Mouse (Mus musculus): Measurements from ENCODE around the gene Cdkal1.

Gene Cdkal1

DNA sequence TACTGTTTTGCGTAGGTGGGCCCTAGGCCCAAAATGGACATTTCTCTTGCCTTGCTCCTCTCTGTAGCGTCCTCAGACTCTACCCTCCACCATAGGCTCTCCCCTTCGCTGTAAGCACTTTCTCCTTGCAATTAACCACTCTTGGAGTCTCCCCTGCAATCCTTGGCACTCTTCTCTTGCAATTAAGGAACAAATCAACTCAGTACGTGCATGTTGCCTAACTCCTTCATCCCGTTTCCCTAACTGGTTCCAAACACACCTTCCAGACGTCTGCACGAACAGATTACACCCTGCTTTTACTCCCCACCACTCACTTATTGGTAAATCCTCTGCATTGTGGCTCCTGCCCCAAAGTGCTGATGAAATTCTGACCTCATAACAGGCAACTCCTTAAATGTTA is 358.2 kb downstream of the Cdkal1 start:
- in situ Hi-C loops (cut with MboI; ENCODE audit: low pct_unique_long_range_greater_than_20kb in 1 of 2, low sequenced_read_pairs in 2 of 2, unreplicated experiment in 1 of 2) = no loop called here

- in situ Hi-C loops (cut with MboI; ENCODE audit: low pct_unique_long_range_greater_than_20kb in 1 of 2, low sequenced_read_pairs in 2 of 2, unreplicated experiment in 1 of 2) = no loop called here
Observed at GRCm38 (mm10) chr13:29490341-29490740, 365.1 kb downstream of the Cdkal1 start.

GRCm38 (mm10) chr13:29489476-29489875 is 366.0 kb downstream of the Cdkal1 start:
- in situ Hi-C loops (cut with MboI; ENCODE audit: low pct_unique_long_range_greater_than_20kb in 1 of 2, low sequenced_read_pairs in 2 of 2, unreplicated experiment in 1 of 2) = no loop called here

GRCm38 (mm10) chr13:29486709-29487108 is 368.8 kb downstream of the Cdkal1 start:
- in situ Hi-C loops (cut with MboI; ENCODE audit: low pct_unique_long_range_greater_than_20kb in 1 of 2, low sequenced_read_pairs in 2 of 2, unreplicated experiment in 1 of 2) = no loop called here

- in situ Hi-C loops (cut with MboI; ENCODE audit: low pct_unique_long_range_greater_than_20kb in 1 of 2, low sequenced_read_pairs in 2 of 2, unreplicated experiment in 1 of 2) = no loop called here
Observed at GRCm38 (mm10) chr13:29483950-29484349, 371.5 kb downstream of the Cdkal1 start.

GRCm38 (mm10) chr13:29482147-29482863 is 373.2 kb downstream of the Cdkal1 start:
- in situ Hi-C loops (cut with MboI; ENCODE audit: low pct_unique_long_range_greater_than_20kb in 1 of 2, low sequenced_read_pairs in 2 of 2, unreplicated experiment in 1 of 2) = no loop called here

- in situ Hi-C loops (cut with MboI; ENCODE audit: low pct_unique_long_range_greater_than_20kb in 1 of 2, low sequenced_read_pairs in 2 of 2, unreplicated experiment in 1 of 2) = no loop called here
Observed at GRCm38 (mm10) chr13:29476421-29476820, 379.1 kb downstream of the Cdkal1 start.

DNA sequence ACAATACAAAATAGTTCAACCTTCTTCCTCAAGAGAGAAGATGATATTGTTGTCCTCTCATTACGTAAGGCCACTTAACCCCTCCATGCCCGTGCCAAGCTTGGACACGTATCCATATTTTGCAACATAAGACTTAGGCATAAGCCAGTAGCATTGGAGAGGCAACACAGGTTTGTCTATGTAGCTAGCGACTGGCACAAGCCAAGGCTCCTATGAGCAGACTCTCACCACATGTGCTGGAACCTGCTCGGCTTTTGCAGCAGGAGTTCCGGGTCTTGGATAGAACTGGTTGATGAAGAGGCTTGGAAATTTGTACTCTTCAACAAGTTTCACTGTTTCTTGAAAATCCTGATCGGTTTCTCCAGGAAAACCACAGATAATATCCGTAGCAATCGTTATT is 381.2 kb downstream of the Cdkal1 start:
- in situ Hi-C loops (cut with MboI; ENCODE audit: low pct_unique_long_range_greater_than_20kb in 1 of 2, low sequenced_read_pairs in 2 of 2, unreplicated experiment in 1 of 2) = no loop called here

DNA sequence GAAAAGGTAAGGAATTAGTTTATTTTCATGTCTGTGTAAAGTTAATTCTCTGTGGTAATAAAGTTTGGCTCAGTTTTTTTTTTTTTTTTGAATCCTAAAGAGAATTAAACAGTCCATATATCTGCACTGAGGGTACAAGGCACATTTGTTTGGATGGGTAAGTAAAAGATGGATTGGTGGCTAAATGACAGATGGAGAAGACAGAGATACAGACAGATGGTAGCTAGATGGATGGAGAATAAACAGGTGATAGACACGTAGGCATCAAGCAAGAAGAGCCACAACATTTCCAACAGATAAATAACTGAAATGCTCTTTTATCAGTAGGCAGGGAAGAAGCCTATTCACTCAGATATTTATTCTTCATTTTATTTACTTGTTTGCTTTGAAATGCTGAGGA is 381.7 kb downstream of the Cdkal1 start:
- in situ Hi-C loops (cut with MboI; ENCODE audit: low pct_unique_long_range_greater_than_20kb in 1 of 2, low sequenced_read_pairs in 2 of 2, unreplicated experiment in 1 of 2) = no loop called here

GRCm38 (mm10) chr13:29462271-29462670 is 393.2 kb downstream of the Cdkal1 start:
- in situ Hi-C loops (cut with MboI; ENCODE audit: low pct_unique_long_range_greater_than_20kb in 1 of 2, low sequenced_read_pairs in 2 of 2, unreplicated experiment in 1 of 2) = no loop called here

GRCm38 (mm10) chr13:29460741-29461140 is 394.7 kb downstream of the Cdkal1 start:
- in situ Hi-C loops (cut with MboI; ENCODE audit: low pct_unique_long_range_greater_than_20kb in 1 of 2, low sequenced_read_pairs in 2 of 2, unreplicated experiment in 1 of 2) = no loop called here

DNA sequence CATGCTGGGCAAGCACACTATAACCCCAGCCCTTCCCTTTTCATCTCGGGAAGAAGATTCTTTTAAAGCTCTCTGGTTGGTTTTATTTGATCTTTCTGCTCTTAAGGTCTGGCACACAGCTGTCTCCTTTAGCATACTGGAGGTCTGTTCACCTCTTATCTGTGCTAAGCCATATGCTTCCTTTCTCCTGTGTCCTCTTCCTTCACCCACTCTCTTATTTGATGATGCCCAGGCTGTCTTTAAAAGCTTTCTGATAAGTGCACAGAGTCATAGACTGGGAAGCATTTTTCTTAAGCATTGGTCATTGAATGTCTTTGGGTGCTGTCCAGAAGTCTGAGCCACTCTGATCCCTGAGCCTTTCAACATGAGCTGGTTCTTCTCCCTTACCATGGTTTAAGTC is 397.1 kb downstream of the Cdkal1 start:
- in situ Hi-C loops (cut with MboI; ENCODE audit: low pct_unique_long_range_greater_than_20kb in 1 of 2, low sequenced_read_pairs in 2 of 2, unreplicated experiment in 1 of 2) = no loop called here

DNA sequence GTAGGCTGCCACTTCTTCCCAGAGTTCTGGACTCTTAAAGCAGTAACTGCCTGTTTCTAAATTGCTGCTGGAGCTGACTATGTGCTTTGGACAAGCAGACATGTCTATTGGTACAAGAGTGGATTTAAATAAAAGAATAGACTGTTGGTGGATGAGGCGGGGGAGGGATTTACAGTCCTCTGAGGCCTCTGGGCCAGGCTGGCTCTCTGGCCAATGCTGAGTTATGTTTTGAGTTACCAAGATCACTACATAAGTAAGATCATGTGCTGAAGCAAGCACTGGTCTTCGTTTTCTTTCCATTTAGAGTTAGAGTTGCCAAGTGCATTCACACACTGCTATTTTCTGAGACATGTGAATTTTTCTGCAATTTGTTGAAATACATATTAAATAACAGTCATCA is 418.4 kb downstream of the Cdkal1 start:
- in situ Hi-C loops (cut with MboI; ENCODE audit: low pct_unique_long_range_greater_than_20kb in 1 of 2, low sequenced_read_pairs in 2 of 2, unreplicated experiment in 1 of 2) = no loop called here

DNA sequence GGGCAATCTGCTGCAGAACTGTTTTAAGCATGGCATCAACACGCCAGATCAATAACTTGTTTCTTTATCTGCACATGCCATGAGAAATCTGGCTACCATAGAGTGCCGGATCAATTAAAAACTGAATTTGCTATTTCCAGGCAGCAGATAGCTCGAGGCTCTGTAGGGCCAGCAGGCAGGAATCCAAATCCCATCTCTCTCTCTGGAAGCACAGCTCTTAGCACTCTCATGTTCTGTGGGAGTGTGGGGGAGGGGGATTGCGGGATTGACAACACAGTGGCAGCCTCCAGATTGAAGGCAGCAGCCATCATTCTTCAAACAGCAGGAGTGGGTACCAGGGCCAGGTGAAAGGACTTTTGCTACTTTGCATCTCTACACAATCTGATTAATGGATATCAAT is 420.7 kb downstream of the Cdkal1 start:
- in situ Hi-C loops (cut with MboI; ENCODE audit: low pct_unique_long_range_greater_than_20kb in 1 of 2, low sequenced_read_pairs in 2 of 2, unreplicated experiment in 1 of 2) = no loop called here

DNA sequence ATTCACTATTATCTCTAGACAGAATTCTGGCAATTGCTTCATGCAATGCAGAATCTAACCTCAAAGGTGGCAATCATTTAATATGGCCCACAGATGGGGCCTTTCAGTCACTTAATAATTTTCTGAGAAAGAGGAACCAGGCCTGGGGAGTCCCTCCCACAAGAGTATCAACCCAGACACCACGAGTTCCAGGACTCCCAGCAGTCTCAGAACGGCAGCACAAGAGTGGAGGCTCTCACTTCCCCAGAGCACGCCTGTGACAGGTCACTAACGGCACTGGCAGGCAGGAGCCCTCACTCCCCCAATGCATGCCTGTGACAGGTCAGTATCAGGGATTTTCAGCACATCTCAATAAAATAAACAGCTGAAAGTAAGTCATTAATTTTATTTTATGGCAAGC is 424.6 kb downstream of the Cdkal1 start:
- in situ Hi-C loops (cut with MboI; ENCODE audit: low pct_unique_long_range_greater_than_20kb in 1 of 2, low sequenced_read_pairs in 2 of 2, unreplicated experiment in 1 of 2) = no loop called here

DNA sequence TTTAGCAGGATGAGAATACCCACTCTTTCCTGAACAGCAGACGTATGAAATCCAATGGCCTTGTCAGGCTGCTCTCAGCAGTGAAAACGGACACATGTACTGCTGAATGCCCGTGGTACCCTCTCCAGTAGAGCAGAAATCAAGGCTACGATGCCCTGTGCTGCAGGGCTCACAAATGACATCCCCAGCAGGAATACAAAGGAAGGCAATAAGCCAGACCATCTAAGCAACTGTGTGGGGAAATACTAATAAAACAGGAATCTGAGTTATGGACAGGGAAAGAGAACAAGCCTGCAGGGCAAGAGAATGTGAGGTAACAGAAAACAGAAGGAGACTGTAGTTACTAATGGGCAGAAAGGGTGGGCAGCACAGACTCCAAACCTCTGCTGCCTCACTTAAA is 425.6 kb downstream of the Cdkal1 start:
- in situ Hi-C loops (cut with MboI; ENCODE audit: low pct_unique_long_range_greater_than_20kb in 1 of 2, low sequenced_read_pairs in 2 of 2, unreplicated experiment in 1 of 2) = no loop called here

- in situ Hi-C loops (cut with MboI; ENCODE audit: low pct_unique_long_range_greater_than_20kb in 1 of 2, low sequenced_read_pairs in 2 of 2, unreplicated experiment in 1 of 2) = no loop called here
Observed at GRCm38 (mm10) chr13:29429196-29429595, 426.3 kb downstream of the Cdkal1 start.

GRCm38 (mm10) chr13:29416450-29417136 is 438.9 kb downstream of the Cdkal1 start:
- in situ Hi-C loops (cut with MboI; ENCODE audit: low pct_unique_long_range_greater_than_20kb in 1 of 2, low sequenced_read_pairs in 2 of 2, unreplicated experiment in 1 of 2) = no loop called here

DNA sequence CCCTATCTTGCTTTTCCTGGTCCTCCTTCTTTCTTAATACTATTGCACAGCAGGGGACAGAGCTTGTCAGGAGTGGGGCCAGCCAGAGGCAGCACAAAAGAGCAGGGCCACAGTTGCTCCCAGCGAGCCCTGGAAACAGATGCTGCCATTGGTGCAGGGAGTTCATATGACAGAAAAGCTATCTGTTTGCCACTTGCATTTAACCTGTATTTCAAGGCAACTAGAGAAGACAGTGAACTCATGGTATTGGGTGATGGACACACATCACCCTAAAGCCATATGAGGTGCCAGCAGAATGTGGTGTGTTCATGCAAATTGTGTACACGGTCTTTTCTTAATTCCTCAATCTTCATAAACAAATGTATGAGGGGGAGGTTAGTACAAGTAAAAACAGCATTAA is 439.5 kb downstream of the Cdkal1 start:
- in situ Hi-C loops (cut with MboI; ENCODE audit: low pct_unique_long_range_greater_than_20kb in 1 of 2, low sequenced_read_pairs in 2 of 2, unreplicated experiment in 1 of 2) = no loop called here

DNA sequence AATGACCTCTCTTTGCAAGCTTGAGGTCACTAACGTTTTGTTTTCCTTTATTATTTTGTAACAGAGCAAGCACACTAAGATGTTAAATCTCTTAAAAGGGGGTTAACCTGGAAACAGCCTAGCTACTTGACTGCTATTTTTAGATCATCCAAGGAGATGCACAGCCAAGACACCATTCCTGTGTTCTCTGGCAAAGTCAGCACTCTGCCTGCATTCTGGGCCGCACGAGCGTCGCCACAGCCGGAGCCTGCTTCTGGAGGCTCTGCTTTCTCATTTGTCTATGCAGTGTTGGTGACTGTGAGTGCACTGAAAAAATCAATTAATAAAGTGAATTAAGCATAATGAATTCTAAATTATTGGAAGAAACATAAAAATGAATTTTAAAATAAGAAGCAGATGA is 440.6 kb downstream of the Cdkal1 start:
- in situ Hi-C loops (cut with MboI; ENCODE audit: low pct_unique_long_range_greater_than_20kb in 1 of 2, low sequenced_read_pairs in 2 of 2, unreplicated experiment in 1 of 2) = no loop called here
